Mouse (Mus musculus) forebrain, embryonic 15.5 days (tissue): Measurements from ENCODE around the gene Nln. TPM values are rescaled to one million over a fixed set of nuclear protein-coding genes. Genes with fewer than 3 reads are reported as not detected.

Source experiments
- ATAC-seq: fragments of 200-750 bp; cut with Nextera tagmentation; replicated peaks from 2 replicates; pipeline ENCODE4 v1.8.0; 2017; ENCODE audit warnings: mild to moderate bottlenecking, moderate TSS enrichment, moderate library complexity
- H3K27ac ChIP-seq: fragments of 300-500 bp; sonication (generic); replicated peaks from 2 replicates; pipeline ENCODE4 v1.5.1; 2015; ENCODE audit warnings: mild to moderate bottlenecking, inconsistent platforms
- H3K27me3 ChIP-seq: fragments of 300-500 bp; sonication (generic); 2 replicates; pipeline ENCODE4 v1.6.1; 2015; ENCODE audit warnings: inconsistent platforms
- H3K36me3 ChIP-seq: fragments of 300-500 bp; sonication (generic); 2 replicates; pipeline ENCODE4 v1.6.1; 2015; ENCODE audit warnings: mild to moderate bottlenecking, inconsistent platforms
- H3K4me1 ChIP-seq: fragments of 300-500 bp; sonication (generic); 2 replicates; pipeline ENCODE4 v1.6.1; 2015; ENCODE audit warnings: inconsistent platforms
- H3K4me2 ChIP-seq: fragments of 300-500 bp; sonication (generic); replicated peaks from 2 replicates; pipeline ENCODE4 v1.6.1; 2015; ENCODE audit warnings: mild to moderate bottlenecking, inconsistent platforms
- H3K4me3 ChIP-seq: fragments of 300-500 bp; sonication (generic); 2 replicates; pipeline ENCODE4 v1.5.1; 2015; ENCODE audit warnings: mild to moderate bottlenecking, inconsistent platforms
- H3K9ac ChIP-seq: fragments of 300-500 bp; sonication (generic); replicated peaks from 2 replicates; pipeline ENCODE4 v1.6.1; 2015; ENCODE audit warnings: mild to moderate bottlenecking, inconsistent platforms
- H3K9me3 ChIP-seq: fragments of 300-500 bp; sonication (generic); 2 replicates; pipeline ENCODE4 v1.6.1; 2016; ENCODE audit warnings: inconsistent platforms
- WGBS: fragments of 180-500 bp; shearing (Covaris S2); methylation state at CpG from one replicate; pipeline ENCODE4 v1.1.7; 2015; ENCODE audit warnings: mixed read lengths; 5-methylcytosine and 5-hydroxymethylcytosine counted together
- polyA plus RNA-seq: library from polyadenylated mRNA; unstranded; fragments of >200 nt; fragmentation: Nextera tagmentation; extraction: Ambion mirVana; gene quantifications from 2 replicates; pipeline ENCODE4 v1.2.1, GENCODE M21; 2015

Gene Nln
- polyA plus RNA-seq, 1 experiment from 2014 or later = 38.1 TPM

DNA sequence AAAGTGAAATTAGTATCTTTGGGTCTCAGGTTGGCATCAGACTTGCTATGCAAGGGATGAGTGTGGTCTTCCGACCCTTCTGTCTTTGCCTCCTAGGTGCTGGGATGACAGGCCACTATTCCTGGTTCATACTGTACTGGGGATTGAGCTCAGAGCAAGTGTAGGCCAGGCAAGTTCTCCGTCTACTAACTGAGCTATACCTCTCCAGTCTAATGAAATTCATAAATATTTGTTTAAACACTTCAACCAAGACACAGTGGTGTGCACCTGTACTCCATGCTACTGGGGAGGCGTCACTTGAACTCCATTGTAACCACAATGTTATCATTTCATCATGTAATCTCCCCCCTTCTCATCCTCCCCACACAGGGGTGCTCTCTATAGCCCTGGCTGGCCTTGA lies 82.9 kb downstream of the Nln start:
- Histone ChIP-seq H3K4me1 (no peaks in the 10 kb centered on the region), H3K4me2 (no peak overlapping the region), H3K9ac (no peak overlapping the region), H3K27ac (no peak overlapping the region), H3K9me3 (no peaks in the 10 kb centered on the region), H3K27me3 (no peaks in the 10 kb centered on the region), H3K4me3 (no peak overlapping the region), H3K36me3 (no peaks in the 10 kb centered on the region)
- 90% methylated on average over 3 of the region's 3 CpGs for WGBS
- ATAC-seq = no peak

DNA sequence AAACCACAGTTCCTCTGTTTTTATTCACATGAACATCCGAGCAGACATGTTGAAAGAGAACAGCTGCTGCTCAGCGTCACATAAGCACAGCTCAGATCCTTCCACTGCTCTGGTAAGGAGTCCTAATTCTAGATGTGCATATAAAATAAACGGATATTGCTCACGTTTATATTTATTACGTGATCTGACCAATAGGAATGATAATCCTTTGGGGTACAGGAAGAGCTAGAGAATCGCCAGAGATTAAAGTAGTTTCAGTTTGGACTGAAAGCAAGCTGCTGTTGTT lies 83.8 kb downstream of the Nln start:
- no peak overlapping the region for H3K4me3 ChIP-seq
- peak overlapping the region; percentile 20; the same call in 1 of the 2 replicates for H3K27ac ChIP-seq
- ATAC-seq = no peak
- no peaks in the 10 kb centered on the region for H3K4me1 ChIP-seq
- H3K9me3 ChIP-seq = no peaks in the 10 kb centered on the region
- H3K36me3 ChIP-seq = no peaks in the 10 kb centered on the region
- H3K9ac ChIP-seq = no peak overlapping the region
- H3K27me3 ChIP-seq = no peaks in the 10 kb centered on the region
- WGBS = 74% methylated on average over 6 of the region's 6 CpGs
- no peak overlapping the region for H3K4me2 ChIP-seq

DNA sequence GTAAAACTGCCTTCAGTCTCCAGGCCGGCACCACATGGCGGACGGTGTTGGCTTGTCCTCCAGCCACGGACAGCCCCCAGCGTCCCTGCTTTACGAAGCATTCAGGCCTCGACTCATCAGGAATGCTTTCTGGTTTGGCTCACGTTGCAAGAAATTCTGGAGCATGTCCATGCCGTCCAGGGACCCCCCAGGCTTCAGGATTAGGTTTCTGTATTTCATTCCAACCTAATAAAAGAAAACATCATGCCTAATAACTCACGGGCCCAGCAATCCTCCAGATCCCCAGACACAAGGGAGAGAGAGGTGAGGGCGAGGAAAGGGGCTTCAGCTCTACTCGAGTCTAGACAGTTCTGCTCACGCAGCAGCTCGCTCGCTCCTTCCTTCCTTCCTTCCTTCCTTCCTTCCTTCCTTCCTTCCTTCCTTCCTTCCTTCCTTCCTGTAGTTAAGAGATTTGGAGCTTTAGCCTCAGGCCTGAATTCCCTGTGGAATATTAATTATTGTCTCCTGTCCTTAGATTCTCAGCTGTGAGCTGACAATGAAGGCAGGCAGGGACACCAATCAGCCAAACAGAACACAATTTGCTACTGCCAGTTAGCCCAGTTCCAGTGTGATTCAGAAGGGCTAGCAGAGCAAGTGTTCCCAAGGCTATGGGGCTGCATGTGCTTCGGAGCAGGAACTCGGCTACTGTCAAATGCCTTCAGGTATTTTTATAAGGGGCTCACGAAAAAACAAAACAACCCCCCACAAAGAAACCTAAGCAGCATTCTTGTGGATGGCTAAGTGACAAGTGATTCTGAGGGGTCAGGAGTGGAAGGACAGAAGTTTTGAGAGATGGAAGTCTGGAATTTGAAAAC lies 84.3 kb downstream of the Nln start:
- Histone ChIP-seq H3K27me3 (no peaks in the 10 kb centered on the region), H3K4me2 (no peak overlapping the region), H3K9me3 (no peaks in the 10 kb centered on the region), H3K27ac (peak overlapping the region; percentile 20; the same call in 1 of the 2 replicates), H3K4me1 (no peaks in the 10 kb centered on the region), H3K4me3 (no peak overlapping the region), H3K36me3 (peaks cover 2% of the 10 kb centered on the region; the same call in 1 of the 2 replicates), H3K9ac (no peak overlapping the region)
- 0 out of 2 replicates have a peak, but pooled peaks have one; percentile 47 for ATAC-seq
- WGBS = 50% methylated on average over 18 of the region's 18 CpGs

DNA sequence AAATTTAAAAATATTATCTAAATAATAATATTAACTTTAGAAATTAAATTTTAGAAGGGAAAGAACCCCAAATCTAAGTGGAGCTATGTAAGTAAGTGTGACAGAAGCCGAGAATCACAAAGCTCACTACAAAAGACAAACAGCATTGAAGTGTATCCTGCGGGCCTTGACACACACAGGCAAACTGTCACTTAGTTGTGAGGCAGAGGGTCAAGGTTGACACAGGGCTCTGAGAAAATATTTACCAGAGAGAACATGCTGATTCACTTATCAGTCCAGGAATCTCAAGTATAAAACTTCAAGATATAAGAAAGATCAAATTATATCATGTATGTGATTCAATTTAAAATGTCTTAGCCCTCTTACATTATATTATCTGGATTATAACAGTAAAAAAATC lies 85.1 kb downstream of the Nln start:
- WGBS = 84% methylated on average over 2 of the region's 2 CpGs
- H3K36me3 ChIP-seq = peaks cover 5% of the 10 kb centered on the region; the same call in 1 of the 2 replicates
- no peak for ATAC-seq
- no peaks in the 10 kb centered on the region for H3K9me3 ChIP-seq
- no peak overlapping the region for H3K4me2 ChIP-seq
- no peak overlapping the region for H3K9ac ChIP-seq
- no peaks in the 10 kb centered on the region for H3K4me1 ChIP-seq
- no peak overlapping the region for H3K27ac ChIP-seq
- H3K27me3 ChIP-seq = no peaks in the 10 kb centered on the region
- H3K4me3 ChIP-seq = no peak overlapping the region

DNA sequence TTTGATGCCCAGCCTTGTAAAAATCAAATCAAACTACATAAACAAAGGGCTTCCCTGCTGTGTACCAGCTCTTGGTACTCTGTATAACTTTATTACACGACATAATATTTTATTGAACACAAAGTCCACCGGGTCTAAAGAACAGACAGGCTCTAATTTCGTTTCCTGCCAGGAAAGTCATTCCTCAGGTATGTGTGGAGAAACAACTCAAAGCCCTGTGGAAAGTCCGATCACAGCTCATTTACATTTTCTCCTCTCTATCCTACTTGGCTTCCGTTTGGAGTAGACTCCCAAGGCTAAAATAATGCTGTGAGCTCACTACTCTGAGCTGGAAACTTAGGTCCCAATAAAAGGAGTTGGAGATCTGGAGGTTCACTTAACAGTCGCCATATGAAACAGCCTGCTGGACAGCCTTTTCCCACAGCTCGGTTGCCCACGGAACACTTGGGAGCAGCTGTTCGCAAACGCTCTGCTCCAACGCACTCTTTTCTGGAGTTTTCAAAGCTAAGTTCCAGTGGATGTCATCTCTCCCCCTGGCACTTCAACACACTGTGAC lies 86.0 kb downstream of the Nln start:
- WGBS = 79% methylated on average over 11 of the region's 11 CpGs
- Histone ChIP-seq H3K9ac (no peak overlapping the region), H3K9me3 (no peaks in the 10 kb centered on the region), H3K4me1 (peaks cover 3% of the 10 kb centered on the region; the same call in 1 of the 2 replicates), H3K4me3 (no peak overlapping the region), H3K4me2 (no peak overlapping the region), H3K36me3 (peaks cover 5% of the 10 kb centered on the region; the same call in 1 of the 2 replicates), H3K27me3 (no peaks in the 10 kb centered on the region), H3K27ac (no peak overlapping the region)
- ATAC-seq = no peak

DNA sequence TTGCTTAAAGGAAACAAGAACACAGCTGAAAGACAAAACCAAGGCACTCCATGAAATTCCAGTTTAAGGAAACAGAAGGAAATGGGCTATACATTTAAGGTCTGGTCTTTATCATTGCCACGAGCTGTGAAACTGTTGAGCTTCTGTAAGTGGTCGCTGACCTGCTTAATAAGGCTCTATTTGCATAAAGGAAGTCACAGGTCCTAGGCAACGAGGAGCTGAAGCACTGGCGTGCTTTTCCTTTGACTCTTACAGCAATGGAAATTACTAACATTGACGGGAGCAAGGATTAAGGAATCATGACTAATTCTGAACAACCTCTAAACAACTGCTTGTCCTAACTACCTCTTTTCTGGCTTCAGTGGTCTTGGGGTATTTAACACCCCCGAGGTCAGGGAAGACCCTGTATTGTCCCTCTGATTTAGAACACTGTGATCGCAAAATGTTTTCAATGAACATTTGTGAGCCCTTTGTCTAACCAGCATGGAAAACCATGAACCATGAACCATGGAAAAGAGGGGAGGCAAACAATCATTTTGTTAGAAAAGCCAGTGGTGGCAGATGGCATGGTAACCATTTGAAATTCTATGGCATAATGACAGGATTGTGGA lies 90.8 kb downstream of the Nln start:
- 23% methylated on average over 7 of the region's 7 CpGs for WGBS
- ATAC-seq = no peak

DNA sequence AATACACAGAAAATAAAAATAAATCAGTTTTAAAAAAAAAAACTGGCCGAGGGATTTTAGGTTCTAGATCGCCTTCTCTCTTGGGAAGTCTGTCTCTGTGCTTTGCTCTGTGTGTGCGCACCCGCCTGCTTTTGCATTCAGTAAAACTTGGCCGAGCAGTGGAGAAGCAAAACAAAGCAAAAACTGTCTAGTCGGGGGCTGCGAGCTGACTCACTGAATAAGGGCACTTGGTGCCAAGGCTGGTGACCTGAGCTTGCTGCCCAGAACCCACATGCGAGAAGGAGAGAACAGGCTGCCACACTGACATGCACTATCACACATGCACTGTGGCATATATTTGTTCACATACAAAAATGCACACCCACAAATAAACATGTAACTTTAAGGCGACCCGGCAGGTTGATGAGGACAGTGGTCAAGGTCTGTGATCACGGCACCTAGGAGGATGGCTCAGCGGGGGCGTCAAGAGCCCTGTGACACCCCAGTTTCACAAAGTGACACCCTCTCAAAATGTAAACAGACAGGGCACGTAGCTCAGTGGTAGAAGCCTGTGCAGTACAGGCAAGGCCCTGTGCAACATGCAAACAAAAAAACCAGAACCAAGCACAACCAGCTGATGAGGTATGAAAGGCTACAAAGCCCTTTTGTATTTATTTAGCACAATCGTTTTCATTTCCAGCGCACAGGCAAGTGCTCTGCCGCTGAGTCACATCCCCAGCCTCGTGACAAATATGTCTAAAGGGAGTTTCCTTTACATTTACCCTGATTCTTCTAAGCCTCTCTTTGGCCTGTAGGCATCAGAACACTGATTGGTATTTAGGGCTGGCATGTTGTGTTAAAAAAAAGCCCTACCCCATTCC lies 93.9 kb downstream of the Nln start:
- peaks cover 3% of the 10 kb centered on the region; the same call in 1 of the 2 replicates for H3K4me1 ChIP-seq
- WGBS = 77% methylated on average over 18 of the region's 18 CpGs
- H3K4me2 ChIP-seq = no peak overlapping the region
- no peaks in the 10 kb centered on the region for H3K27me3 ChIP-seq
- no peaks in the 10 kb centered on the region for H3K9me3 ChIP-seq
- ATAC-seq = no peak
- no peak overlapping the region for H3K9ac ChIP-seq
- no peak overlapping the region for H3K4me3 ChIP-seq
- no peak overlapping the region for H3K27ac ChIP-seq
- peaks cover 5% of the 10 kb centered on the region; the same call in 1 of the 2 replicates for H3K36me3 ChIP-seq

More for the DNA sequence above, 90.8 kb downstream of the Nln start:
- H3K4me1 ChIP-seq = peaks cover 3% of the 10 kb centered on the region; the same call in 1 of the 2 replicates
- H3K27ac ChIP-seq = no peak overlapping the region
- no peaks in the 10 kb centered on the region for H3K9me3 ChIP-seq
- H3K4me3 ChIP-seq = no peak overlapping the region
- peaks cover 5% of the 10 kb centered on the region; the same call in 1 of the 2 replicates for H3K36me3 ChIP-seq
- H3K9ac ChIP-seq = no peak overlapping the region
- H3K27me3 ChIP-seq = no peaks in the 10 kb centered on the region
- no peak overlapping the region for H3K4me2 ChIP-seq

DNA sequence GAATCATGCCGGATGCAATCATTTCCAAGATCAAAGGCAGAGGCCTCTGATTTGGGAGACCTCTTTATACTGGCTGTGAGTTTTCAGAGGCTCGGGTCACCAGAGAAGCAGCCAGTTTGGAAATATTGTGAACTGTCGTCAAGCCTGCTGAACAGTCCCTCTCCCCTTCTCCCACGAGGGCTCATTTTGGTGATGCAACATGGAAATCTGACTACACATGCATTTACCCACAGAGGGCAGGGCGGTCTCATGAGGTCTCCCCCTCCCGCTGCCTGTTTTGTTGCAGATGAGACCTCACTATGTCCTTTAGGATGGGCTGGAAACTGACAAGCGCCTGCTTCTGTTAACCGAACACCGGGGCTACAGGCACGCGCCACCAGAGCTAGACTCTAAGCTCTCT lies 95.4 kb downstream of the Nln start:
- no peaks in the 10 kb centered on the region for H3K9me3 ChIP-seq
- no peaks in the 10 kb centered on the region for H3K36me3 ChIP-seq
- no peaks in the 10 kb centered on the region for H3K27me3 ChIP-seq
- WGBS = 87% methylated on average over 11 of the region's 11 CpGs
- H3K27ac ChIP-seq = no peak overlapping the region
- no peak for ATAC-seq
- no peak overlapping the region for H3K9ac ChIP-seq
- H3K4me1 ChIP-seq = peaks cover 3% of the 10 kb centered on the region; the same call in 1 of the 2 replicates
- no peak overlapping the region for H3K4me3 ChIP-seq
- no peak overlapping the region for H3K4me2 ChIP-seq

DNA sequence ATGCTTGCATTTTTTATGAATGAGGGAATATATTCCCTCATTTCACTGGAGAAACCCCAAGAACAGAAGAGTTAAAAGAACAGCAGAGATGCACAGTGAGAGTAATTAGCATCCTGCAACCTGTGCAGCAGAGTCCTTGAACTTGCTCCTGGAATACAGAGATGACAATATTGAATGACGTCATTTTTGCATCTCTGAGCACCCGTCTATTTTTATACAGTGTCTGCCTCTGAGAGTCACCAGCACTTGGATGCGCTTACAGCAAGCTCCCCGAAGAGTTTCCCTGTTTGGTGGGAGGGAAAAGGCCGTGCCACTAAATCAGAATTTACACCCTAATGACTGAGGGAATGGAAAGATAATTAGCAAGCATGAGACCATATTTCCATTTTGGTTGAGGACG lies 96.0 kb downstream of the Nln start:
- Histone ChIP-seq H3K4me2 (no peak overlapping the region), H3K27ac (no peak overlapping the region), H3K9ac (no peak overlapping the region), H3K4me3 (no peak overlapping the region), H3K9me3 (no peaks in the 10 kb centered on the region), H3K4me1 (no peaks in the 10 kb centered on the region), H3K36me3 (no peaks in the 10 kb centered on the region), H3K27me3 (no peaks in the 10 kb centered on the region)
- 57% methylated on average over 6 of the region's 6 CpGs for WGBS
- no peak for ATAC-seq

DNA sequence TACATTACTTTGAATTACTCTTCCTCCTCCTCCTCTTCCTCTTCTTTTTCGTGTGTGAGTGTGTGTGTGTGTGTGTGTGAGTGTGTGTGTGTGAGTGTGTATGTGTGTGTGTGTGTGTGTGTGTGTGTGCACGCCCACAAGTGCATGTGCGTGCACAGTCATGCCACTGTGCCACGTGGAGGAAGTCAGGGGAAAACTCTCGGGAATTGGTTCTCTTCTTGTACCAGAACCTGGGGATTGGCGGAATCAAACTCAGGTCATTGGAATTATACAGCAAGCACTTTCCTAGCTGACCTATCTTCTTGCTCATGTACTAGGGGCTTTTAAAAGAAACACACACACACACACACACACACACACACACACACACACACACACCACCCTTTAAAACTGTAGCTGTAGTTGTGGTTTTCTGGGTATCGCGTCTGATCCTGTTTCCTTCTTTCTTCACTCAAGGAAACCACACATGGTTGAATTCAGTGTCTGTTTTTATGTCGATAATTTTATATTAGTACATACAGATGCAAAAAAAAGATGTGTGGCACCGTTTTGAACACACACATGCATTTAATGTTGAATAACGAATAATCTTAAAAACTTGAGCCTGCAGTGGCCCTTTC lies 97.1 kb downstream of the Nln start:
- no peaks in the 10 kb centered on the region for H3K4me1 ChIP-seq
- H3K4me3 ChIP-seq = no peak overlapping the region
- H3K27ac ChIP-seq = no peak overlapping the region
- H3K4me2 ChIP-seq = no peak overlapping the region
- no peaks in the 10 kb centered on the region for H3K36me3 ChIP-seq
- no peaks in the 10 kb centered on the region for H3K27me3 ChIP-seq
- no peak overlapping the region for H3K9ac ChIP-seq
- no peak for ATAC-seq
- WGBS = 93% methylated on average over 11 of the region's 11 CpGs
- no peaks in the 10 kb centered on the region for H3K9me3 ChIP-seq

DNA sequence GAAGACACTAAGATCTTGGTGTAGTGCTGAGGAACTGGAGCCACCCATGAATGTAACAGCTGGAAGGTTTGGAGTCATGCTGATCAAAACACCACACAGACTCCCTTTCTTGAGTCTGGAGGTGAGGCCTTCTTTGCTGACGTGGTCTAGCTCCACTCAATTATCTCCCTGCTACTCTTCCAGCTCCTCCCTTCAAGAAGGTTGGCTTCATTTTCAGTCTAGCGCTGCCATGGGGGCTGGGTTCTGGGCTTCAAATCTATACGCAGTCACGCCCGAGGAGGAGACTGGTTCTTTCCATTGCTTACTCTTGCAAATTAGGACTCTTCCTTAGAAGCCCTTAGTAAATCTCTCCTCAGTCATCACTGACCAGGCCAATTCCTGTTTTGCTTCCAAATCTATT lies 98.1 kb downstream of the Nln start:
- 91% methylated on average over 5 of the region's 5 CpGs for WGBS

More for the DNA sequence above, 98.1 kb downstream of the Nln start:
- H3K4me2 ChIP-seq = no peak overlapping the region
- no peak overlapping the region for H3K4me3 ChIP-seq
- no peak overlapping the region for H3K27ac ChIP-seq
- ATAC-seq = no peak
- no peaks in the 10 kb centered on the region for H3K27me3 ChIP-seq
- H3K36me3 ChIP-seq = no peaks in the 10 kb centered on the region
- H3K9ac ChIP-seq = no peak overlapping the region
- no peaks in the 10 kb centered on the region for H3K9me3 ChIP-seq
- no peaks in the 10 kb centered on the region for H3K4me1 ChIP-seq
